Mouse (Mus musculus) stomach, postnatal 0 days (tissue): ENCODE data around the gene Utp18.

ENCODE experiments used
- CTCF ChIP-seq: IDR thresholded peaks from 2 replicates; pipeline ENCODE4 v1.5.1; 2016; ENCODE audit warnings: antibody characterized with exemption, low read depth, mild to moderate bottlenecking, moderate library complexity
- EP300 ChIP-seq: optimal IDR thresholded peaks from 2 replicates; pipeline ENCODE3; 2016; ENCODE audit warnings: antibody characterized with exemption

DNA sequence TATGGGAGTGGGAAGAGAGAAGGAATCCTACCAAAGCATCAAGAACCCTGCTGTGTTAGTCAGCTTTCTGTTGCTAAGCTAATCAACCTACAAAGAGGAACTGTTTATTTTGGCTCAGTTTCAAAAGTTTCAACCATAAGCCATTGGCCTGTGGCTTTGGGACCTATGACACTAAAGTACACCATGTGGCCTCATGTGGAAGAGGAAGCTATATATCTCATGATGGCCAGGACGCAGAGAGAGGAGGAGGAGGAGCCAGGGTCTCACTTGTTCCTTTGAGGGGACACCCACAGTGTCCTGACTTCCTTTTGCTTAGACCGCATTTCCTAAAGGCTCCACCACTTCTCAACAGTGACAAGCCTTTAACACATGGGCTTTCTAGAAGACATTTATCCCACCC is 64.0 kb downstream of the Utp18 start:
- TF ChIP-seq EP300 (no peak), CTCF (no peak)
